Mouse (Mus musculus): ENCODE results near the gene Lamtor2. TPM values are rescaled to one million over a fixed set of nuclear protein-coding genes. Genes with fewer than 3 reads are reported as not detected.

The Lamtor2 gene
- polyA plus RNA-seq, 1 experiment from 2014 or later, result 78.9 TPM

GRCm38 (mm10) chr3:88536103-88536930 lies 16.6 kb downstream of the Lamtor2 start:
- H3K27ac ChIP-seq (replicated peaks; ENCODE audit: low read depth, low read length), result peak overlapping the region; percentile 56
- 11% methylated on average over 64 of the region's 64 CpGs for WGBS
- peak overlapping the region; percentile 93 for H3K4me2 ChIP-seq (ENCODE audit: low read depth, severe bottlenecking)
- H3K36me3 ChIP-seq (ENCODE audit: control insufficient read depth, insufficient read depth, low read length), result peaks cover 18% of the 10 kb centered on the region
- ATAC-seq (ENCODE audit: insufficient number of reproducible peaks, low FRiP score, low TSS enrichment, low read depth), result no peak
- H3K27me3 ChIP-seq (ENCODE audit: control insufficient read depth, insufficient read depth, low read length), result no peaks in the 10 kb centered on the region
- peaks cover 44% of the 10 kb centered on the region for H3K4me1 ChIP-seq (ENCODE audit: control insufficient read depth, insufficient read depth, low read length)
- H3K9ac ChIP-seq (ENCODE audit: low read length), result peak overlapping the region; percentile 98
- no peaks in the 10 kb centered on the region for H3K9me3 ChIP-seq (ENCODE audit: control insufficient read depth, low read length)
- peak overlapping the region; percentile 95 for H3K4me3 ChIP-seq (ENCODE audit: low read depth, low read length)
- peak; percentile 75 for DNase-seq (ENCODE audit: low spot score)

GRCm38 (mm10) chr3:88535527-88535926 lies 17.3 kb downstream of the Lamtor2 start:
- no peak overlapping the region for H3K27ac ChIP-seq (replicated peaks; ENCODE audit: low read depth, low read length)
- DNase-seq (ENCODE audit: low spot score) (no peak), ATAC-seq (ENCODE audit: insufficient number of reproducible peaks, low FRiP score, low TSS enrichment, low read depth) (no peak)
- H3K9ac ChIP-seq (ENCODE audit: low read length), result peak overlapping the region; percentile 98
- H3K27me3 ChIP-seq (ENCODE audit: control insufficient read depth, insufficient read depth, low read length), result no peaks in the 10 kb centered on the region
- no peaks in the 10 kb centered on the region for H3K9me3 ChIP-seq (ENCODE audit: control insufficient read depth, low read length)
- peak overlapping the region; percentile 93 for H3K4me2 ChIP-seq (ENCODE audit: low read depth, severe bottlenecking)
- H3K36me3 ChIP-seq (ENCODE audit: control insufficient read depth, insufficient read depth, low read length), result peaks cover 18% of the 10 kb centered on the region
- H3K4me3 ChIP-seq (ENCODE audit: low read depth, low read length), result peak overlapping the region; percentile 95
- 46% methylated on average over 4 of the region's 4 CpGs for WGBS
- peaks cover 44% of the 10 kb centered on the region for H3K4me1 ChIP-seq (ENCODE audit: control insufficient read depth, insufficient read depth, low read length)

- H3K9ac ChIP-seq (ENCODE audit: low read length), result peak overlapping the region; percentile 98
- WGBS, result 29% methylated on average over 3 of the region's 3 CpGs
- peak overlapping the region; percentile 95 for H3K4me3 ChIP-seq (ENCODE audit: low read depth, low read length)
- peaks cover 14% of the 10 kb centered on the region for H3K36me3 ChIP-seq (ENCODE audit: control insufficient read depth, insufficient read depth, low read length)
- H3K27me3 ChIP-seq (ENCODE audit: control insufficient read depth, insufficient read depth, low read length), result no peaks in the 10 kb centered on the region
- no peak for ATAC-seq (ENCODE audit: insufficient number of reproducible peaks, low FRiP score, low TSS enrichment, low read depth)
- no peaks in the 10 kb centered on the region for H3K9me3 ChIP-seq (ENCODE audit: control insufficient read depth, low read length)
- H3K27ac ChIP-seq (replicated peaks; ENCODE audit: low read depth, low read length), result 0 out of 2 replicates have a peak overlapping the region, but pooled peaks have one; percentile 16
- H3K4me2 ChIP-seq (ENCODE audit: low read depth, severe bottlenecking), result peak overlapping the region; percentile 93
- H3K4me1 ChIP-seq (ENCODE audit: control insufficient read depth, insufficient read depth, low read length), result peaks cover 47% of the 10 kb centered on the region
- DNase-seq (ENCODE audit: low spot score), result no peak
Observed at GRCm38 (mm10) chr3:88535005-88535404, 17.9 kb downstream of the Lamtor2 start.

- Histone ChIP-seq H3K4me2 (ENCODE audit: low read depth, severe bottlenecking) (peak overlapping the region; percentile 93), H3K27me3 (ENCODE audit: control insufficient read depth, insufficient read depth, low read length) (no peaks in the 10 kb centered on the region), H3K36me3 (ENCODE audit: control insufficient read depth, insufficient read depth, low read length) (peaks cover 13% of the 10 kb centered on the region), H3K4me3 (ENCODE audit: low read depth, low read length) (peak overlapping the region; percentile 95), H3K9ac (ENCODE audit: low read length) (peak overlapping the region; percentile 98), H3K4me1 (ENCODE audit: control insufficient read depth, insufficient read depth, low read length) (peaks cover 52% of the 10 kb centered on the region), H3K9me3 (ENCODE audit: control insufficient read depth, low read length) (no peaks in the 10 kb centered on the region), H3K27ac (replicated peaks; ENCODE audit: low read depth, low read length) (peak overlapping the region; percentile 99; the same call in 1 of the 2 replicates)
- ATAC-seq (ENCODE audit: insufficient number of reproducible peaks, low FRiP score, low TSS enrichment, low read depth) (no peak), DNase-seq (ENCODE audit: low spot score) (no peak)
- WGBS, result 3% methylated on average over 4 of the region's 5 CpGs
Observed at GRCm38 (mm10) chr3:88533706-88534105, 19.2 kb downstream of the Lamtor2 start.

- WGBS, result under 1% methylated on average over 37 of the region's 40 CpGs
- Histone ChIP-seq H3K4me1 (ENCODE audit: control insufficient read depth, insufficient read depth, low read length) (peaks cover 48% of the 10 kb centered on the region), H3K4me2 (ENCODE audit: low read depth, severe bottlenecking) (peak overlapping the region; percentile 93), H3K27ac (replicated peaks; ENCODE audit: low read depth, low read length) (peak overlapping the region; percentile 99), H3K9me3 (ENCODE audit: control insufficient read depth, low read length) (no peaks in the 10 kb centered on the region), H3K27me3 (ENCODE audit: control insufficient read depth, insufficient read depth, low read length) (no peaks in the 10 kb centered on the region), H3K36me3 (ENCODE audit: control insufficient read depth, insufficient read depth, low read length) (peaks cover 9% of the 10 kb centered on the region), H3K9ac (ENCODE audit: low read length) (peak overlapping the region; percentile 98), H3K4me3 (ENCODE audit: low read depth, low read length) (peak overlapping the region; percentile 95)
- DNase-seq (ENCODE audit: low spot score) (peak; percentile 80), ATAC-seq (ENCODE audit: insufficient number of reproducible peaks, low FRiP score, low TSS enrichment, low read depth) (peak; percentile 16; the same call in 1 of the 2 replicates)
Observed at GRCm38 (mm10) chr3:88532689-88533511, 20.0 kb downstream of the Lamtor2 start.

GRCm38 (mm10) chr3:88532299-88532674 lies 20.6 kb downstream of the Lamtor2 start, which contains the start of gene Mex3a:
Mex3a (plus strand) TSS chr3:88532395.
- Histone ChIP-seq H3K27ac (replicated peaks; ENCODE audit: low read depth, low read length) (peak within 1 kb of the TSS; percentile 99), H3K4me1 (ENCODE audit: control insufficient read depth, insufficient read depth, low read length) (peaks cover 51% of the 10 kb centered on the region), H3K9me3 (ENCODE audit: control insufficient read depth, low read length) (no peaks in the 10 kb centered on the region), H3K27me3 (ENCODE audit: control insufficient read depth, insufficient read depth, low read length) (no peaks in the 10 kb centered on the region), H3K9ac (ENCODE audit: low read length) (peak within 1 kb of the TSS; percentile 98), H3K4me3 (ENCODE audit: low read depth, low read length) (peak within 1 kb of the TSS; percentile 95), H3K4me2 (ENCODE audit: low read depth, severe bottlenecking) (peak within 1 kb of the TSS; percentile 93), H3K36me3 (ENCODE audit: control insufficient read depth, insufficient read depth, low read length) (peaks cover 9% of the 10 kb centered on the region)
- DNase-seq (ENCODE audit: low spot score), result peak; percentile 70
- WGBS, result 0% methylated on average over 11 of the region's 31 CpGs
- ATAC-seq (ENCODE audit: insufficient number of reproducible peaks, low FRiP score, low TSS enrichment, low read depth), result no peak

GRCm38 (mm10) chr3:88531348-88532298 lies 21.3 kb downstream of the Lamtor2 start:
- peaks cover 45% of the 10 kb centered on the region for H3K4me1 ChIP-seq (ENCODE audit: control insufficient read depth, insufficient read depth, low read length)
- peak overlapping the region; percentile 95 for H3K4me3 ChIP-seq (ENCODE audit: low read depth, low read length)
- WGBS, result 1% methylated on average over 58 of the region's 63 CpGs
- no peaks in the 10 kb centered on the region for H3K9me3 ChIP-seq (ENCODE audit: control insufficient read depth, low read length)
- peak overlapping the region; percentile 99 for H3K27ac ChIP-seq (replicated peaks; ENCODE audit: low read depth, low read length)
- DNase-seq (ENCODE audit: low spot score) (peak; percentile 95), ATAC-seq (ENCODE audit: insufficient number of reproducible peaks, low FRiP score, low TSS enrichment, low read depth) (peak; percentile 82)
- no peaks in the 10 kb centered on the region for H3K27me3 ChIP-seq (ENCODE audit: control insufficient read depth, insufficient read depth, low read length)
- H3K36me3 ChIP-seq (ENCODE audit: control insufficient read depth, insufficient read depth, low read length), result peaks cover 3% of the 10 kb centered on the region
- peak overlapping the region; percentile 98 for H3K9ac ChIP-seq (ENCODE audit: low read length)
- H3K4me2 ChIP-seq (ENCODE audit: low read depth, severe bottlenecking), result peak overlapping the region; percentile 93
